Mouse (Mus musculus) ES-Bruce4 (cell line): ENCODE data around the gene C1ra.
A peak's percentile ranks its signal among the peaks of the same experiment; 100 is the strongest.

Experiments
- EP300 ChIP-seq: IDR thresholded peaks from 2 replicates; pipeline ENCODE4 v1.6.1; 2011; ENCODE audit warnings: low read depth, low read length; ENCODE audit not compliant: insufficient read depth
- POLR2A ChIP-seq: IDR thresholded peaks from one replicate; pipeline ENCODE4 v1.8.1; 2011; ENCODE audit warnings: low read length; ENCODE audit not compliant: insufficient read depth

DNA sequence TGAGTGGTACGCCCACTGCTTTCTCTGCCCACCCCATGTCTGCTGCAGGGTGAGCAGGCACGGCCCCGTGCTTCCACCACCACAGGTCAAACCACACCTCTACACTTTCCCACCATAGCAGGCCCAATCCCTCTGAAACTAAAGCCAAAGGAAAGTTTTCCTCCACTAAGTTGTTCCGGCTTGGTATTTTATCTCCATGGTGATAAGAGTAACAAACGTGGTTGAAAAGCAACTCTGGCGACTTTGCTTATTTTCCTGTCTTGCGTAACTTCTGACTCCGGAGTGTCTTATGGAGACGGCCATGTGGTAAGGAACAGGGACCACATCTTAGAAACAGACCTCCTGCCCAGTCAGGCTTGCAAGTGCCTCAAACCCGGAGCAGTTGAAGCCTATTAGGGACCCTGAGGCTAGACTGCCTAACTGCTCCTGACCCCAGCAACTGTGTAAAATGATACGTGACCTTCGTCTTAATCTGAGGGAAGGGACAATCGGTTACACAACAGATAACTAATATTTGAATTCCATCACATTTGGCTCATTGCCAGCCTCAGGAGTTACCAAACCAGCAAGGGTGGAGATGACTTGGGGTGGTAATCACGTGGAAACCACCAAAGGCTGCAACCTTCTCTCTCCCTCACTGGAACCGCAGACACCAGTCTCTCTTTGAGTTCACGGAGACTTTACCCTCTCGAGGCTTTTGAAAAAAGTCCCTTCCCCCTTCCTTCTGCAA is 34.1 kb upstream of the C1ra start:
- TF ChIP-seq POLR2A = no peak
- 0 out of 2 replicates have a peak, but pooled peaks have one; percentile 5 for TF ChIP-seq EP300
